Mouse (Mus musculus) testis, adult 2 months (tissue): ENCODE measurements around the gene Natd1.

Experiments
- CTCF ChIP-seq: fragments of 200-500 bp; IDR thresholded peaks from 2 replicates; pipeline ENCODE4 v1.5.1; 2012; ENCODE audit warnings: low read depth, mild to moderate bottlenecking, inconsistent platforms, low read length, moderate library complexity; ENCODE audit not compliant: control insufficient read depth, insufficient read depth, insufficient replicate concordance
- POLR2A ChIP-seq: fragments of 200-500 bp; IDR thresholded peaks from 2 replicates; pipeline ENCODE4 v1.6.1; 2012; ENCODE audit warnings: low read depth, mild to moderate bottlenecking, inconsistent platforms, low read length, moderate library complexity; ENCODE audit not compliant: control insufficient read depth

DNA sequence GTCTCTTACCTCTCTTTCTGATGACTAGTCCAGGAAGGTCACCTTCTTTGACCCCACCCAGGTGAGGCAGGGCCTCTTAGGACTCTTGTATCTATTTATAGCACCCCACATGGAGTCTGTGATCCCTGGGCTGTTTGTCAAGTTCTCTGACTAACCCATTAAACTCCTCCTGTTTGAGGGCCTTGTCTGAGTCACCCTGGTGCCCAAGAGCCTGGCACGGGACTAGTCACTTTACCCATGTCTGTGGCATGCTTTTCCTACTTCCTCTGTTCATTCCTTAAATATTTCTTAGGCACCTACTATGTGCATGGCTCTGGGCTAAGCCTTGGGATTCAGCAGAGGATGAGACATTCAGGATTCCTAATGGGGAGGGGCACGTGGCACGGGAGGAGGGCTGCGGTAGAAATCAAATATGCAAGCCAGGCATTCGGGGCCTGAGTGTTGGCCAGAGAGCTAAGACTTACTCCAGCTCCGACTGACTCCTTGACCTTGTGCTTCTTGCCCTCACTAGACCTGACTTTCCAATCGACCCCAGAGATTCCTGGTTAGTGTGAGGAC, 16.3 kb upstream of the Natd1 start:
- 0 out of 2 replicates have a peak, but pooled peaks have one; percentile 12 for TF ChIP-seq POLR2A
- no peak for TF ChIP-seq CTCF
